Mouse (Mus musculus) thymus, postnatal 25 days (tissue): Measurements from ENCODE around the gene Mef2b.
A peak's percentile ranks its signal among the peaks of the same experiment; 100 is the strongest.

Experiments
- DNase-seq: peaks from one replicate; pipeline ENCODE4 v3.0.0; 2022

Mef2b gene

DNA sequence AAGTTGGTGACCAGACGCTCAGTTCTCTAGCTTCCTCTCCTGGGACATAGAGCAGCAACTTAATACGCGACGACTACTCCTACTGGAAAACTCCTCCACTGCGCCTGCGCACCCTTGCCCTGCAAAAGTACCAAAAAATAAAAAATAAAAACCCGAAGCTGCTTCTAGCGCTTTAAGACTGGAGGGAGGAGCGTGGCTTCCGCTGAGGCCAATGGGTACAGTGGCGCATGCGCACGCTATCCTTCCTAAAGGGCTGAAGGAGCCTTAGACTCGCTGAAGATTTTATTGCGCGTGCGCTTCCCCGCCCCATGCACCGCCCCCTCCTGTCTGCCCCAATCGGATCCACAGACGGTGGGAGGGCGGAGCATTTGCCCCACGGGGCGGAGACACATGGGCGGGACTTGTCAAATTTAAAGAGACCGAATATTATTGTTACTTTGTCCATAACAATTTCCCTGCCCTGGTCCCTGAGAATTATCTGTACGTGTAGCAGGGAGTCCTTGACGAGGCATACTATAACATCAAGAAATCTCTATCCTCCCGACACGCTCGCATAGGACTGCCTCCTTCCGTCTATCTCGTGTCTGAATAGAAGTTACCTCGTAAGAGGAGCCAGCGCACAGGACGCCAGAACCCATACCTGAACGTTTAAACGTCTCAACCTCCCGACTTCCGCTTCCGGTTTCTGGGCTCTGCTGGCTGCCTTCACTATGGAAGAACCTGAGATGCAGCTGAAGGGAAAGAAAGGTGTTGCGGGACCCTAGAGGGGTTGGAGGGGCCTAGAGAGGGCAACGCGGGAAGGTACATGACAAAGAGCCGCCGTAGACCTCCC lies at the start of gene Mef2b, which contains the start of the genes Rfxank and Borcs8:
Gene Mef2b, plus strand, starts transcription at position 686 of the 832 bp plus-strand sequence.
Gene Rfxank, minus strand, starts transcription at position 129 of the 832 bp plus-strand sequence.
Gene Borcs8, plus strand, starts transcription at position 474 of the 832 bp plus-strand sequence.
- DNase-seq, result peak; percentile 99

DNA sequence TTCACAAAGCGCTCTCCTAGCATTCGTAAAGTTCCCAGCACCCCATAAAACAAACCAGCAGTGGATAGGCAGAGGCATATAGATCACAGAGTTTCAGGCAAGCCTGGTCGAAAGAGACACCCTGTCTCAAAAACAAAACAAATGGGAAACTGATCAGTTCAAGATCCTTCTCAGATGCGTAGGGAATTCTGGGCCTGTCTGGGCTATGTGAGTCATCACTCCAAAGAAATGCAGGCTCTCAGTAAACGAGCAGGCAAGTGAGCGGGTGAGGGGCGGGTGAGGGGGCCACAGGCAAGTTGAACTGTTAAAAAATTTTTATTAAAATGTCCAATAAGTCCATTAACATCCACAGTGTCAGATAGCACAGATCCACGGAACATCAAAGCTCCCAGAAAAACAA lies 46.7 kb upstream of the Mef2b start:
- DNase-seq, result no peak

DNA sequence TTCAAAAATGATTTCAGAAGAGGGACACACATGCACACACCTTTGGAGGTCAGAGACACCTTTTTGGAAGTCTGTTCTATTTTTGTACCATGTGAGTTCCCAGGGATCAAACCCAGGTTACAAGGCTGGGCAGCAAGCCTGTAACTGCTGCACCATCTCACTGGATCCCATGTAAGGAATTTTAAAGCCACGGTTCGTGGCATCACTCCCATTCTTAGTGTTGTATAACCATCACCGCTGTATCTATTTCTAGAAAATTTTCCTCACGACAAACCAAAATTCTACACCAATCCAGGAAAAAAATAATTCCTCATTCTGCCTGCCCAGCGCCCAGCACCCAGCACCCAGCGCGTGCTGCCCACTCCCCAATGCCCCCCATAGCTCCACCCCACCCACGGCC lies 40.2 kb upstream of the Mef2b start:
- no peak for DNase-seq

- no peak for DNase-seq
These were observed 39.3 kb upstream of the Mef2b start for GRCm38 (mm10) chr8:70100241-70100640.

DNA sequence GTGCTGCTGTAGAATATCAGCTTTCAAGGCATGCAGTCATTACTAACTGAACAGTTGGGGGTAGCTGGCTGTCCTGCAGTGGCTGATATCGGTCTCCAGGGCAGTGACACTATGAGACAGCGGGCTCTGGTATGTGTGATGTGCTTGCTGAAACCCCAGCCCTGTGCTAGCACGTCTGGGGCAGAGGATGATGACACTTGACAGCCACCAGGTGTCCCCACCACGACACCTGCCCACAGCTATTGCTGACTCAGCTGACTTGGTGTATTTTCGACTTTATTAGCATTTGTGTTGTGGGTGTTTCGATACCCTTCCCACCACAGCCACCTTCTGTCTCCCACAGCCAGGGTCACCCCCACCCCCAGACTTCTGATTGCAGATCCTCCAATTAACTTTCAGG lies 35.0 kb upstream of the Mef2b start:
- DNase-seq, result peak; percentile 62

DNA sequence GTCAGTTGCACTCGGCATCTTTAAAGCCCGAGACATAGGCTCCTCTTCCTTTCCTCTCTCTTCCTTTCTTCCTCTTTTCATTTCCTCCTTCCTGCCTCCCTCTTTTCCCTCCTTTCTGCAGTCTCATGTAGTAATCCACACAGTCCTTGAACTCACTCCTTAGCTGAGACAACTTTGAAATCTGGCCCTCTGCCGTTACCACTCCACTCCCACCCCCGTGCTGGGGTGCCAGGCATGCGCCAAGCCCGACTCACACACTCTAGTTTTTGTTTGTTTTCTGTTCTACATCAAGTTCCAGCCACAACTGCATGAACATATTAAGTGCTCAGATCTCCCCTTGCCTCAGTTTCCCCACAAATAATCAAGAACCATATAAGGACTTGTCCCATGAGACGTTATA lies 34.6 kb upstream of the Mef2b start:
- DNase-seq, result no peak

DNA sequence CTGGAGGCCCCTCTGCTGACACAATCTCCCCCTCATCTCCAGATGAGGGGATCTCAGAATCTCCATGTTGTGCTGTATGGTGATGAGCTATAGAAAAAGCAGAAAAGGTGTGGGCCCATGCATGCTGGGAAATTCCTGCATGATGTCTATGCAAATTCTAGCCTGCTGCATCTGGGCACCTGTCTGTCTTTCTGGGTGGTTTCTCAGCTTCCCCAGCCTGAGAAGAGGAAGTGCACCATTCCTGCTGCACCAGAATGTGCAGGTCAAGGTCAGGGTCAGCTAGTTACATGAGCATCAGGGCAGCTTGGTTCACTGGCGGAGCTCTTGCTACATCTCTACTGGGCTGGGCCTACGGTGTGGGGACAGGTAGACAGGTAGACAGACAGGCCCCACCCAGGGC lies 29.1 kb upstream of the Mef2b start:
- no peak for DNase-seq

DNA sequence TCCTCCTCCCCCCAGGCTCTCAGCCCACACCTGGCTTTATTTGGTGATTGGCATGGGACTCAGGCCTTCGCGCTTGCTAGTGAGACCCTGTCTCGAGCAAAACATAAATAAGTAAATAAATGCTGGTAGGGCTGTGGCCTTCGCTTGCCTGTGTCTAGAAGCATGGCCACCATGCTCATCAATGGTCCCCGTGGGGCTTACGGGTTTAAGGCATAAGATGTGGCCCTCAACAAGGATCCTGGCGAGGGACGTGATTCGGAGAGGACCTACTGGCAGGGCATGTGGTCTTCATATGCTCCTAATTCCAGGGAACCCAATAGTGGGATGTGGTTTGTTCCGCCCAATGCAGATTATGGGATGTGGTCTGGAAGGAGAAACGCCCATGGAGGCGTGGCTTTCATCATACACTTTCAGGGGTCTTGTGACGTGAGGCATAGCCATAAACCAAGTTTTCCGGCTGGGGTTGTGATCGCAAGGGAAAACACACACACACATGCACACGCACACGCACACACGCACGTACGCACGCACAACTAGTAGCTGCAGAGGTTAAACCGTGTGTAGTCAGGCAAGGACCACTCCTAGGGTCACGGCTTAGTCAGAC lies 28.2 kb upstream of the Mef2b start:
- no peak for DNase-seq

DNA sequence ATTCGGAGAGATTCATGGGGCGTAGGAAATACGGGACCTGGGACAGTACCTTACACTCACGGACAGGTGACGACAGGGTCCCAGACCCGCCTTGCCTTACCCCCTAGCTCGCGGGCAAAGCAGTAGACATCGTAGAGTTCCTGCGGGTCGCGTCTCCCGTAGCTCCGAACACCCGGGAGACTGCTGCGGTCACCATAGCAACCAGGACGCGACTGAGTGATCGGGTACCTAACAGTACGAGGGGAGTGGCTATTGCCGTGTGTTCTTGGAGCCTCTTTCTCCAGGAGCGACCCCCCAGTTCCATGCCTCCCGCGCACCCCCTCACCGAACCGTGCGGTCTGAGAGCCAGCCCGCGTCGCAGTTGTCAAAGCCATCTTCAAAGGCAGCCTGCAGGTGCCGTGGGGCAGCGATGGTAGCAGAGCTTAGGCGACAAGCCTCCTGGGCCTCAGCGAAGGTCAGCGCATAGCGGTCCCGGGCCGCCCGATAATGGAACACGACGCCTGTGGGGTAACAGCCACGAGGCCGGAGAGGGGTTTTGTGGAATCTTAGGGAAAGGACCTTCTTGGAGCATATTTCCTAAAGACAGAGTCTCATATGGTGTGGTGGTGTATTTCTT lies 27.0 kb upstream of the Mef2b start:
- no peak for DNase-seq

DNA sequence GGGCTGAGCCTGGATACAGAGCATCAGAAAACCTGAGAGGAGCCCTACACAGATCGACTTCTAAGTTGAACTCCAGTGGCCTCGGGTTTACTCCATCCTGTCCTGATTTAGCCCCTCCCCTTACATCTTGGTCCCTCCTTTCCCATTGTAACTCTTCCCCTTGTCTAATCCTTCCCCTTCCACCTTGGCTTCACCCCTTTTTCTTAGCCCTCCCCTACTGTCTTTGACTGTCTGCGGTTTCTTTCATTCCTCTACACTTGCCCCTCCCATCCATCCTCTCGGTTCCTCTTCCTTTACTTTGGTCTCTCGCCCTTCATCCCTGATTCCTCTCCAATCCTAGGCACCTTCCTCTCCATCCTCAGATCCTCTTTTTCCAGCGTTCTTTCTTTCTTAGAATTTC lies 25.0 kb upstream of the Mef2b start:
- no peak for DNase-seq

DNA sequence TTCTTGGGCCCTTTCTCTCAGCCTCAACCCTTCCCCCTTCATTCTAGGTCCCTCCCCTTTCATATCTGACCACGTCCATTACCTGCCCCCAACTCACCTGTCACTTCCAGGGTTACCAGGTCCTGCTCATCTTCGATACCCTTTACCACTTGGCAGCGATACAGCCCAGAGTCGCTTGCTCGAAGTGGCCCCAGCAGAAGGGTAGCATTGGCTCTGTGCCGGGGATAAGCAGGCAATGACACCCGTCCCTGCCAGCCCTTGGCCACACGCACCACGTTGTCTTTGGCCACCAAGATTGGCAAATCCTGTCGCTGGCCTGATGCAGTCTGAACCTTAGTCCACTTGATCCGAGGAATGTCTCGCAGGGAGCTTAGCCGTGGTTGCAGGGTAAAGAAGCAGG lies 24.6 kb upstream of the Mef2b start:
- DNase-seq, result no peak

DNA sequence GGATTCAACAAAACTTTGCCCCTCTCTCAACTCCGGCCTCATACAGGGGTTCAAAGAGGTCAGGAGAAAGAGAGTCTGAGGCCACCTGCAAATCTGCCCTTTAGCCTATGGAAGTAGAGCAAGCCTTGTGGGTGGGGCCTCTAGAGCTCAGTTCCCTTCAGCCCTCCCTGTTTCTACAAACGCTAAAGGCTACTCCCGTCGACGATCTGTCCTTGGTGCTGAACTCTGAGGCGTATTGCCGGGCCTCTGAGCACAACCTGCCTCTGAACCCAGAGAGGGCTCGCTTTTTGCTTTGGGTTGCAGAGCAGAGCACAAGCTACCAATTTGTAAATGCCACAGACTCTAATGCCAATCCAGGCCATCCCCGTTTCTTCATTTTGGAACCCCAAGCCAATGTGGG lies 21.9 kb upstream of the Mef2b start:
- peak; percentile 16 for DNase-seq

- DNase-seq, result no peak
These were observed 20.5 kb upstream of the Mef2b start for GRCm38 (mm10) chr8:70118726-70119700.

- DNase-seq, result no peak
These were observed 18.8 kb upstream of the Mef2b start, which contains the start of gene Ncan for GRCm38 (mm10) chr8:70120667-70121066. TSS of gene Ncan (minus strand) at chr8:70120873.

DNA sequence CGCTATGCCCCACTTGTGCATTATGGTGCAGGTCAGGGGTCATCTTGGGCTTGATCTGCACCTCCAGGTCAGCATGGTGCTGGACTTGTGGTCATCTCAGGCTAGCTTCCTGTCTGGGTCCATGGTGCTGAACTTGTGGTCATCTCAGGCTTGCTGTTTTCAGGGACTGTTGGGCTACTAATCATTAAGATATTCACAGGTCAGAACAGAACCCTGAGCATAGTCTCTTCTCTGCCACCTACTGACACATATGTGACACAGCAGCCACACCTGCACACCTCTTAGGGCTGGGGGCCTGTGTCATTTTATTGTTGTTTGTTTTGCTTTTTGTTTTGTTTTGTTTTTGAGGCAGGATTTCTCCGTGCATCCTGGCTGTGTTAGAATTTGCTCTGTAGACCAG lies 16.6 kb upstream of the Mef2b start:
- peak; percentile 23 for DNase-seq

DNA sequence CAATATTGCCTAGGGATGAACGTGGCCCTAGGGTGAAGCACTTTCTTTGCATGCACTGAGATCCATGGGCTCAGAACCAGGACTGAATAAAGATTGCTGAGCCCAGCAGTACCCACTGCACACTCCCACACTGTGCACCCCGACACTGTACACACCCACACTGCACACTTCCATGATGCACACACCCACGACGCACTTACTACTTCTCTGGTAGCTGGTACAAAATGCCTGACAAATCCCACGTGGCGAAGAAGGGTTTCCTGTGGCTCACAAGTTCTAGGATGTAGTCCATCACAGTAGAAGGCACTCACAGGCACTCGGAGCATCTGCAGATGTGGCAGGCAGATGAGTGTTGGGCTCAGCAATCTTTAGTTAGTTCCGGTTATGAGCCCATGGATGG lies 14.5 kb upstream of the Mef2b start:
- no peak for DNase-seq

GRCm38 (mm10) chr8:70128435-70128834 lies 11.1 kb upstream of the Mef2b start:
- no peak for DNase-seq

DNA sequence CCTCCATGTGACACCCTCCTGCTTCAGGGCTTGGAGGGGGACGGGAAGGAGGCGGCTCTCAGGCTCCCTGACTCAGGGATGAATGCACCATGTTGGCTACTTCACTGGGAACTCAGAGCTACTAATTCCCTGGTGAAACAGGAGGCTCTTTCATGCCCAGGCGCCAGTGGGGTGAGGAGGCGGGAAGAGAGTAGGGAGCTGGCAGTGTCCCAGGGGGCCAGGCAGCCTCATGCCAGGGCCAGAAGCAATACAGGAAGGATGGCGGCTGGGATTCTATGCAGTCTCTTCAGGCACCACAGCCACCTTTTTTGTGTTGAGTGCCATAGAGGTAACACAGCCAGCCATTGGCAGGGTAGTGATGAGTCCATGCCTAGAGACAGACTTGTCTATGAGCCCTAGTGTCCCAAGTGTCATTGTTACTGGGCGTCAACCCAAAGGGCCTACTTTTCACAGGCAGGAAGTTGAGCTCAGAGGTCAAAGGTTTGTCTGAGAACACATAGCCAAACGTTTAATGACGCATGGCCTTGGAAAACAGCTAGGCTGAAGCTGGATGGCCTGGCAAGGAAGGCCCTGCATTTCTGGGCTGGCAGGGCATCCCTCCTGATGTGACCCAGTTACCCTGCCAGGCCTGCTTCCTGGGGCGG lies 10.1 kb upstream of the Mef2b start:
- DNase-seq, result no peak

GRCm38 (mm10) chr8:70130066-70130465 lies 9.4 kb upstream of the Mef2b start:
- DNase-seq, result no peak

GRCm38 (mm10) chr8:70131166-70131883 lies 8.2 kb upstream of the Mef2b start, which contains the start of gene Nr2c2ap:
TSS of gene Nr2c2ap (plus strand) at chr8:70131333.
- peak; percentile 82 for DNase-seq

DNA sequence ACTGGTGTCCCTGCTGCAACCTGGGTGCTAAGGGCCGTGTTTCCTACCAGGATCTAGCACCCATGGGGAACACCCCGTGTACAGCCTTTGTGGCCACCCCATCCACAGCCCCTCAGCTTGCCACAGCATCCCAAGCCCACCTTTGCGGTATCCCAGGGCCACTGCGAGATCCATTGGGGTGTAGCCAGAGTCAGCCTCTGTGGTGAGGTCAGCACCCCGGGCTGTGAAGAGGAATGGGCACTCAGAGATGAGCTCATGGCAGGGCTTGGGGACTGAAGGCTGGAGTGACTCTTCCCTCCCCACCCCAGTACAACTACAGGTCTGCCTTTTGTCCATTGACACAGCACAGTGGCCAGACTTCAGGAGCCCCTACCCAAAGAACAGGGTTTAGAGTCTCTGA lies 5.4 kb upstream of the Mef2b start:
- no peak for DNase-seq
